Mouse (Mus musculus) kidney, adult 8-10 months (tissue): ENCODE results near the gene Gjc3.
"Not testable (repeated sequence)": the region's sequence is repeated elsewhere in the genome, so short reads cannot be mapped to it uniquely, and the experiment has no call there.

ENCODE experiments used
- DNase-seq, 2 experiments: peaks; one replicate each; pipeline ENCODE4 v3.0.0; 2022

The Gjc3 gene

GRCm38 (mm10) chr5:137962945-137963344 lies at the start of gene Gjc3:
Gjc3 (minus strand) TSS chr5:137963098.
- no peak for DNase-seq

DNA sequence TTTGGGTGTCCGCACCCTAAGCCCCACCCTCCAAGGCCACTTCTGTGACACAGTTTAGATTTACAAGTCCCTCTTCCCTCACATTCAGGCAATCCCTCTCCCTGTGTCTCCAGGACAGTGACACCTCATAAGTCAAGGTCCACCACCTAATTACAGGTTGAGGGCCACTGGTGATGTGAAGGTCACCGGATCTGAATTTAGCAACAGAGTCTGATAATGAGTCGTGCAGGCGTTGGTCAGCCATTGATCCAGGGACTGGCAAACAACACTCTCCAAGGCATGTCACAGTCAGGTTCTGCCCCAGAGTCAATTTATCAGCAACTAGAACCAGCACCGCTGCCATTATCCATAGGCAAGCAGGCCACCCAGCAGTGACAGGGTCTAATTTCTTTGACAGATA lies 49.5 kb upstream of the Gjc3 start:
- DNase-seq = no peak

- DNase-seq = peak; percentile 9 to 39
Measured at GRCm38 (mm10) chr5:138009437-138009836, 46.5 kb upstream of the Gjc3 start.

DNA sequence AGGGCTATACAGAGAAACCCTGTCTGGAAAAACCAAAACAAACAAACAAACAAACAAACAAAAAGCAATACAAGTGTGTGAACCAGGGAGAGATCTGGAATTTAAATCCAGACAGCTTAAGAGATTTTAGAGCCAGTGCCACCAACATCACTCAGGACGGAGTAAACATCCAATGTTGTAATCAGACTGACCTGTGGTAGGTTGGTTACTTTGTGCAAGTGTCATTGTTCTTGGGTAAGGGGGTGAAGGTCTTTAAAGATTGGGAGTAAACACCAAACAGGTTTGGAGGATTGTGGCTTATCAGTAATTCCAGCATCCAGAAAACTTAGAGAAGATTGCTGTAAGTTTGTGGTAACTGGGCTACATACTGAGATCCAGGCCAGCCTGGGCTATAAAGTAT lies 23.5 kb upstream of the Gjc3 start:
- no peak for DNase-seq

DNA sequence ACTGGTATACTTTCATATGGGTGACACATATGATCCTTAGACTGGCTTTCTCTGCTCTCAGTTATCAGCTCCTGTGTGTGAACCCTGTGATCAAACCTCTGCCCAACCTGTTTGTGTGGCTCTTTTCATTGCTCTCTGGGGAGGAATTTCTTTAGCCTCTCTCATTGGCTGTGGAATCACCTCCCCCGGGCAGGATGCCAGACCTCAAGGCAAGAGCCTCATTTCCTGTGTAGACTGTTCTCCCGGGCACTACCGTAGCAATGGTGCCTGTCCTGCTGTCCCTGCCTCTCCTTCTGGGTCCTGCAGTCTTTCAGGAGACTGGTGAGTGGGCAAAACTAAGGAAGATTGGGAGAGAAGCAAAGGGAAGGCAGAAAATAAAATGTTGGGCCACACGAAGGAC lies 18.4 kb upstream of the Gjc3 start, which contains the start of gene Azgp1:
Gene Azgp1, plus strand, starts transcription at position 221 of the 400 bp plus-strand sequence.
- peak; percentile 52 to 82 for DNase-seq

- DNase-seq = no peak
Measured at GRCm38 (mm10) chr5:137979081-137979480, 16.2 kb upstream of the Gjc3 start.

- DNase-seq = peak; percentile 8 to 14
Measured at GRCm38 (mm10) chr5:137977291-137977690, 14.4 kb upstream of the Gjc3 start.

- no peak for DNase-seq
Measured at GRCm38 (mm10) chr5:137975434-137975833, 12.5 kb upstream of the Gjc3 start.

GRCm38 (mm10) chr5:137974724-137975123 lies 11.8 kb upstream of the Gjc3 start:
- no peak for DNase-seq

- DNase-seq = no peak
Measured at GRCm38 (mm10) chr5:137973738-137974137, 10.8 kb upstream of the Gjc3 start.

- DNase-seq = no peak
Measured at GRCm38 (mm10) chr5:137973161-137973560, 10.3 kb upstream of the Gjc3 start.

GRCm38 (mm10) chr5:137966492-137966891 lies 3.6 kb upstream of the Gjc3 start:
- DNase-seq = no peak

GRCm38 (mm10) chr5:137956404-137956803 lies 6.5 kb downstream of the Gjc3 start:
- no peak for DNase-seq

GRCm38 (mm10) chr5:137951218-137951617 lies 11.7 kb downstream of the Gjc3 start:
- peak; percentile 38 to 61 for DNase-seq

DNA sequence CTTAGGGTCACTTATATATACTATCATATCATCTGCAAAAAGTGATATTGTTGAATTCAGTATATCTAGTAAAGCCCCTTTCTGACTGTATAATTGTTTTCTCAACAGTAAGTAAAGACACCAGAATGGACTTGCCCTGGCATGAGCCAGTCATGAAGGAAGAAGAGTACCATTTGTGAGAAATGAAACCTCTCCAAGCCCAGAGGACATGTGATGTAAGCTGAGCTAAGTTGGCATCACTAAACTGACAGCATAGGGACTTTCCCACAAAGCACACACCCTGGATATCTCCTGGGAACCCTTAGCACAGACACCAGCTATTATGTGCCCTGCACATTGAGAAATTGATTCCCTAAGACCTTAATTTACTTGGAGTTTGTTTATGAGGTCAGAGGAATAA lies 15.6 kb downstream of the Gjc3 start:
- no peak for DNase-seq

DNA sequence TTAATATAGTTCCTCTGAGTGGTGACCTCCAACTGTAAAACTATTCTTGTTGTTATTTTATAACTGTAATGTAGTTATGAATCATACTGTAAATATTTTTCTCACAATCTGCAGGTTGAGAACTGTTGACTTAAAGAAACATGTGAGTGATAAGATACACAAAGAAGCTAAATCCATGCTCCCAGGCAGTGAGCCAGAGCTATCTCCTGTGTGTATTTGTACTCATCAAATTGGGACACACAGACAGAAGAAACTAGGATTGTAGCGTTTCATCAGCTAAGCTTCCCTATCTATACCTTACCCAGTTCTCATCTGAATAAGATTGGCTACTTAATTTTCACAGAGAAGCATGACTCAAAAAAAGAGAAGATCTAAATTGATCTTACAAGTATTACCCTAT lies 19.8 kb downstream of the Gjc3 start:
- no peak for DNase-seq

DNA sequence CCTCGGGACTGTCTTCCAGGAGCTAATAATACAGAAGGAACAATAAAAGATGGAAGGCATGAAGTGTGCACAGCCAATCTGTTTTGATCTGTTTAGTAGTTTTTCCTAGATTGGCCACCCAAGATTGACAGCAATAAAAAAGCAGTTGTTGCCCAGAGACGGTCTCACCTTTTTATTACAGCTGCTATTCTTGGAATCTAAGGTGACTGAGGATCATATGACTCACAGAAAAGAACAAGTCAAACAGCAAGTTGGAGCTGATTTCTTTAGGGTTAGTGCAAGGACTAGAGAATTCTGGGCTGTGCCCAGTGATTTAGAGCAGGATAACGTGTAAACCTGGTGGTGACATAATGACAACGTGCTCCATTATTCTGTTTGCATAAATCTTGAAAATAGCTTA lies 21.9 kb downstream of the Gjc3 start:
- no peak for DNase-seq

DNA sequence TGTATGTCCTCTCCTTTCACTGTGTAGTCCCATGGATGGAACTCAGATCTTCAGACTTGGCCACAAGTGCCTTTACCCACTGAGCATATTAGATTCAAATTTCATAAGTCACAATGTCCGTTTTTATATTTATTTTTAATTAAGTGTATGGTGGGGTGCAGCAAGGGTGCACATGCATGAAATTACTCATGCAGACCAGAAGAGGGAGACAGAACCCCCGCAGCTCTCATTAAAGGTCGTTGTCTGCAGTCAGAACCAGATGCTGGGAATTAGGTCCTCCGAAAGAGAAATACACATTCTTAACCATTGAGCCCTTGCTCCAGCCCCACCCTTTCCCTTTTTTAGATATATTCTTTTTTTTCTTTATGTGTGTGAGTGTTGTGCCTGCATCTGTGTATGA lies 25.7 kb downstream of the Gjc3 start:
- DNase-seq = no peak

DNA sequence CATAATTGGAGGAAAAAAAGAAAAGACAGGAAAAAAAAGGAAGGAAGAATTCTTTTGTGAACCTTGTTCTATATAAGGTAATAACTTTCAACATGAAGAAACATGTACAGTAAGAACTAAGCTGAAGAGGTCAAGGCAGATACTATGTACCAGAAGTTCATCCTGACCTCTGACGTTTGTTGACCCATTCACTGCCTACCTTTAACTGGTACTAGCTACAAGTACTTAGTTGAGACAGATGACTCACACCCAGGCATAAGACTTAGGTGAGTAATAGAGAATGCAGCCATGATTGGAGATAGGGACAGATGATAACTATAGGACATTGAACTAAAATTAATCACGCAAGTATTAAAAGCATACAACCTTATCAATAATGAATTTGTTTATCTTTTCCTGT lies 26.4 kb downstream of the Gjc3 start:
- DNase-seq = no peak

GRCm38 (mm10) chr5:137933934-137934333 lies 29.0 kb downstream of the Gjc3 start:
- DNase-seq = not testable (repeated sequence)

DNA sequence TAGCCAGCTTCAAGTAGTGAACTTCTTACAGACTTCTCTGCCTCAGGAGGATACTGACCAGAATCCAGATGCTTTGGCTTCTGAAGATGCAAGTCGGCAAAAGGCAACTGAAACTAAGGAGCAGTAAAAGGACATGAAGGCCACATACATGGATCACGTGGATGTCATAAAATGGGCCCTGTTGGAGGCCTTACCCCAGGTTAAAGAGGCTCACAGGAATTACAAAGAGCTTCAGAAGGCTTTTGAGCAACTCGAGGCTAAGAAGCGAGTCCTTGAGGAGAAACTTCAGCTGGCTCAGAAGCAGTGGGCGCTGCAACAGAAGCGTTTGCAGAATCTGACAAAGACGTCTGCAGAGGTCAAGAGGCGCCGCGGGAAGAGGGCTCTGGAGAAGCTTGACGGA lies 34.5 kb downstream of the Gjc3 start:
- no peak for DNase-seq

DNA sequence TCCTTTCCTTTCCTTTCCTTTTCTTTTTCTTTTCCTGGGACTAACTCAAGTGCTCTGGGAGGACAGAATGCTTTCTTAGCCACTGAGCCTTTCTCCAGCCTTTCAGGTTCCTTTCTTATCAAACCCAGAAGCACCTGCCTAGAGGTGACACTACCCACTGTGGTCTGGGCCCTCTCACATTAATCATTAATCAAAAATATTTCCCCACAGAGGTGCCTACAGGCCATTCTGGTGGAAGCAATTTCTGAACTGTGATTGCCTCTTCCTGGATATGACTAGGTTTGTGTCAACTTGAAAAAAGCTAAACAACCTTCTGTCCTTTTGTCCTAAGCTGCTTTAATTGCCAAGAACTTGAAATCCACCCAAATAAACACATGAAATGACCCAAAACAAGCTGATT lies 40.7 kb downstream of the Gjc3 start:
- DNase-seq = peak; percentile 25 to 65

DNA sequence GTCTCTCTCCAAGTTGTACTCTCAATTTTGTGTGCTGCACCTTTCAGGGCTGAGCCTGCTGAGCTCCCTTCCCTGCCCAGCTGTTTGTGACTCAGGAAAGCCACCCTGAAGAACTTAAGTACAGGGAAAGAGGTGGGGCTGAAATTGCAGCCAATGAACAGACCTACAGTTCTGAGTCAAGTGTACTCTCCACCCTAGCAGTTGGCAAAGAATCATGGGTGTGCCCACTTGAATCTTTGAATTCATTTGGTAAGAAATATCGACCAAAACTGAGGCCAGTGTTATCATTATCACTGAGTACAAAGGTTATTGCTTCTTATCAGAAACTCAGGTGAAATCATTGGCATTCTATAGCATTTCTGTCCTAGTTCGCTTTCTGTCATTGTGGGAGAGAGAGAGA lies 41.4 kb downstream of the Gjc3 start, which contains the start of gene Cyp3a13:
Gene Cyp3a13, minus strand, starts transcription at position 88 of the 400 bp plus-strand sequence.
- DNase-seq = no peak

- peak; percentile 79 to 90 for DNase-seq
Measured at GRCm38 (mm10) chr5:137915550-137915949, 47.3 kb downstream of the Gjc3 start.

DNA sequence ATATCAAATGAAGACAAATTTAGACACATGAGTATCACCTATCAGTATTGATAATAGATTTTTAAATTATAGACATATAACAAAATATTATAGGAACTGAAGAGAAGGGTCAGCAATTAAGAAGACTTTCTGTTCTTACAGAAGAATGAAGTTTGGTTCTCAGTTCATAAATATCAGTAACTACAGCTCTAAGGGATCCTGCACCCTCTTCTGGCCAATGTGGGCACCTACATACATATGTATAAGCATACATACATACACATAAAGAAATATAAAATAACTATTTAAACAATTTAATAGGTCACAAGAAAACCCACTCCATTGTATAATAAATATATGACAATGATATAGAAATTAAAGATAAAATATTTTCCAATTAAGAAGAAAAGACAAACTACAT lies 48.4 kb downstream of the Gjc3 start:
- no peak for DNase-seq
